Mouse (Mus musculus) liver, embryonic 14.5 days (tissue): ENCODE data around the gene Drp2.

Experiments
- CTCF ChIP-seq: IDR thresholded peaks from 2 replicates; pipeline ENCODE4 v1.5.1; 2016; ENCODE audit warnings: antibody characterized with exemption, low read depth, control low read depth
- EP300 ChIP-seq: IDR thresholded peaks from 2 replicates; pipeline ENCODE4 v1.6.1; 2016; ENCODE audit warnings: antibody characterized with exemption, low read depth

- no peak for TF ChIP-seq CTCF
- TF ChIP-seq EP300: no peak
Observed at GRCm38 (mm10) chrX:134424263-134424662, 19.9 kb downstream of the Drp2 start.
